Mouse (Mus musculus) forebrain, embryonic 13.5 days (tissue): Measurements from ENCODE around the gene Cpeb1. TPM values are rescaled to one million over a fixed set of nuclear protein-coding genes. Genes with fewer than 3 reads are reported as not detected.
A peak's percentile ranks its signal among the peaks of the same experiment; 100 is the strongest.

ENCODE experiments used
- ATAC-seq: fragments of 200-750 bp; cut with Nextera tagmentation; 2 replicates; pipeline ENCODE4 v1.8.0; 2017
- H3K27ac ChIP-seq: fragments of 300-500 bp; sonication (generic); 2 replicates; pipeline ENCODE4 v1.5.1; 2015; ENCODE audit warnings: inconsistent platforms, mild to moderate bottlenecking, moderate library complexity
- H3K27me3 ChIP-seq: fragments of 300-500 bp; sonication (generic); 2 replicates; pipeline ENCODE4 v1.6.1; 2015; ENCODE audit warnings: mild to moderate bottlenecking, inconsistent platforms
- H3K36me3 ChIP-seq: fragments of 300-500 bp; sonication (generic); 2 replicates; pipeline ENCODE4 v1.6.1; 2015; ENCODE audit warnings: mild to moderate bottlenecking, inconsistent platforms; ENCODE audit not compliant: poor library complexity, severe bottlenecking
- H3K4me1 ChIP-seq: fragments of 300-500 bp; sonication (generic); 2 replicates; pipeline ENCODE4 v1.6.1; 2015; ENCODE audit warnings: inconsistent platforms
- H3K4me2 ChIP-seq: fragments of 300-500 bp; sonication (generic); 2 replicates; pipeline ENCODE4 v1.6.1; 2015; ENCODE audit warnings: inconsistent platforms, mild to moderate bottlenecking, moderate library complexity
- H3K4me3 ChIP-seq: fragments of 300-500 bp; sonication (generic); 2 replicates; pipeline ENCODE4 v1.5.1; 2015; ENCODE audit warnings: mild to moderate bottlenecking, inconsistent platforms
- H3K9ac ChIP-seq: fragments of 300-500 bp; sonication (generic); 2 replicates; pipeline ENCODE4 v1.6.1; 2015; ENCODE audit warnings: mild to moderate bottlenecking, inconsistent platforms
- H3K9me3 ChIP-seq: fragments of 300-500 bp; sonication (generic); replicated peaks from 2 replicates; pipeline ENCODE4 v1.6.1; 2016; ENCODE audit warnings: inconsistent platforms
- WGBS: fragments of 180-500 bp; shearing (Covaris S2); methylation state at CpG from one replicate; pipeline ENCODE4 v1.1.7; 2015; 5-methylcytosine and 5-hydroxymethylcytosine counted together
- polyA plus RNA-seq: library from polyadenylated mRNA; unstranded; fragments of >200 nt; fragmentation: Nextera tagmentation; extraction: Ambion mirVana; gene quantifications from 2 replicates; pipeline ENCODE4 v1.2.1, GENCODE M21; 2015

Cpeb1 gene
- polyA plus RNA-seq, 1 experiment from 2014 or later = 0.87 TPM

DNA sequence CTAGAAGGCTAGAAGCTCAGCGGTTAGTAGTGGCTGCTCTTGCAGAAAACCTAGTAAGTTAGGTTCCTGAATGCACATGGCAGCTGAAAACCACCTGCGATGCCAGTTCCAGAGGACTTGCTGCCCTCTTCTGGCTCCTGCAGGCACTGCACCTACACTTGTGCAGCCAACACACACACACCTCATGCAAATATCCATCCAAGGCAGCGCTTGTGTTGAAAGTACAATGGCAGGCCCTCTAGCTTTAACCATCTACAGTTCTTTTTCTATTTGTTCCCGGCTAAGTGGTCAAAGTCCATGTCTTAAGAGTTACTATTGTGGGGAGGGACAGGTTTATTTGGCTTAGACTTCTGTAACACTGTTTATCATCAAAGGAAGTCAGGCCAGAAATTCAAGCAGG, 115.5 kb downstream of the Cpeb1 start:
- no peak overlapping the region for H3K4me3 ChIP-seq
- H3K36me3 ChIP-seq = peaks cover 81% of the 10 kb centered on the region
- no peak overlapping the region for H3K27ac ChIP-seq
- H3K4me2 ChIP-seq = no peak overlapping the region
- H3K27me3 ChIP-seq = no peaks in the 10 kb centered on the region
- 81% methylated on average over 4 of the region's 4 CpGs for WGBS
- no peaks in the 10 kb centered on the region for H3K9me3 ChIP-seq
- H3K9ac ChIP-seq = no peak overlapping the region
- H3K4me1 ChIP-seq = peaks cover 31% of the 10 kb centered on the region
- no peak for ATAC-seq

DNA sequence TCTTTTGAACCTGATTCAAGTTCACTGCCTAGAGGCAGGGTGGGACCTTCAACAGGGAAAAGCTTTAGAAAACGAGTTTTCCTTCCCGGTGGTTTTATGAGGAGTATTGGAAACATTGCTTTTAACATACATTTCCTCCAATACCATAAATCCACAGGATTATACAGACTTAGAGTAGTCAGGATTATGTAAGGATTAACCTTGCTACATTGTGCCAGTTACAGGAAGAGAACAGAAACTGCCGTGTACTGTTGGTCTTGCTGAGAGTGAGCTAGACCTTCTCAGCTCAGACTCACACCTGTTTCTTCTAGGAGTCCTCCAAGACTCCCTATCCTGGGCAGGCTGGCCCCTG, 116.8 kb downstream of the Cpeb1 start:
- Histone ChIP-seq H3K4me2 (no peak overlapping the region), H3K9ac (no peak overlapping the region), H3K4me1 (peaks cover 23% of the 10 kb centered on the region), H3K4me3 (no peak overlapping the region), H3K27ac (no peak overlapping the region), H3K36me3 (peaks cover 77% of the 10 kb centered on the region), H3K27me3 (no peaks in the 10 kb centered on the region), H3K9me3 (no peaks in the 10 kb centered on the region)
- ATAC-seq = no peak
- WGBS = 75% methylated on average over 3 of the region's 3 CpGs

DNA sequence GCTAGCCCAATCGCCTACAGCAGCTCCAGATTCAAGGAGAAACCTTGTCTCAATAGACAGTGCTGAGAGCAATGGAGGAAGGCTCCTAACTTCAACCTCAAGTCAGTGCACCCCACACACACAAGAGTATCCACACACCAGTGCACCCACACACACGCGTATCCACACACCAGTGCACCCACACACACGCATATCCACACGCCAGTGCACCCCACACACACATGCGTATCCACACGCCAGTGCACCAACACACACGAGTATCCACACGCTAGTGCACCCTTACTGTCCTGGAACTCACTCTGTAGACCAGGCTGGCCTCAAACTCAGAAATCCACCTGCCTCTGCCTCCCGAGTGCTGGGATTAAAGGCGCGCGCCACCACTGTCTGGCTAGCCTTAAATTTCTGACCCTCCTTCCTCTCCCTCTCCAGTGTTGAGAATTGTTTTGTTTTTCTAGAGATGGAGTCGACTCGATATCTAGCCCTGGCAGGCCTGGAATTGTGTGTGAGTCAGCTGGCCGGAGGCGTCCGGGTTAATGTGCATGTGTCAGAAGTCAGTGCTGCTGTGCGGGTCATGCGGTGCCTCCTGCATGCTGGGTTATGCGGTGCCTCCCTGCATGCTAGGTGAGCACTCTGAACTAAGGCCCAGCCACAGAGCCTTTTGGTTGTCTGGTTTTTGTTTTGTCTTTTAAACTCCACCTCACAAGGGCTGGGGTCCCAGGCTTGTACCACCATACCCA, 117.3 kb downstream of the Cpeb1 start:
- H3K4me3 ChIP-seq = no peak overlapping the region
- no peak overlapping the region for H3K27ac ChIP-seq
- H3K4me2 ChIP-seq = no peak overlapping the region
- H3K36me3 ChIP-seq = peaks cover 77% of the 10 kb centered on the region
- 98% methylated on average over 21 of the region's 21 CpGs for WGBS
- ATAC-seq = no peak
- peaks cover 18% of the 10 kb centered on the region for H3K4me1 ChIP-seq
- H3K9me3 ChIP-seq = no peaks in the 10 kb centered on the region
- H3K9ac ChIP-seq = no peak overlapping the region
- no peaks in the 10 kb centered on the region for H3K27me3 ChIP-seq

DNA sequence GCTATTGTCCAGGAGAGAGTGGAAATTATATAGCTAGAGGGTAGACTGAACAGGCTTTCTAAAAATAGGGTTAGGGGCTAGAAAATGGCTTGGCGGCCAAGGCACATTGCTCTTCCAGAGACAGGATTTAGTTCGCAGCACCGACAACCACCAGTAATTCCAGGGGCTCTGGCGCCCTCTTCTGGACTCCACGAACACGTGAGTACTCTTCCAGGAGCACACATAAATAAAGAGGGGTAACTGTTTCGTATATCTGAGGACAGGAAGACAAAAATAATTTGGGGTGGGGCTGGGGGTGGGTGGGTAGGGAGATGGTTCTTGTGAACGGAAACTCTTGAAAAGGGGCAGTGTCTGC, 118.9 kb downstream of the Cpeb1 start:
- Histone ChIP-seq H3K9me3 (no peaks in the 10 kb centered on the region), H3K4me1 (0 out of 2 replicates have a peak, but pooled peaks cover 6% of the 10 kb centered on the region), H3K4me2 (no peak overlapping the region), H3K9ac (no peak overlapping the region), H3K36me3 (peaks cover 69% of the 10 kb centered on the region), H3K4me3 (no peak overlapping the region), H3K27ac (peak overlapping the region; percentile 45; the same call in 1 of the 2 replicates), H3K27me3 (no peaks in the 10 kb centered on the region)
- ATAC-seq = no peak
- WGBS = 32% methylated on average over 8 of the region's 8 CpGs

DNA sequence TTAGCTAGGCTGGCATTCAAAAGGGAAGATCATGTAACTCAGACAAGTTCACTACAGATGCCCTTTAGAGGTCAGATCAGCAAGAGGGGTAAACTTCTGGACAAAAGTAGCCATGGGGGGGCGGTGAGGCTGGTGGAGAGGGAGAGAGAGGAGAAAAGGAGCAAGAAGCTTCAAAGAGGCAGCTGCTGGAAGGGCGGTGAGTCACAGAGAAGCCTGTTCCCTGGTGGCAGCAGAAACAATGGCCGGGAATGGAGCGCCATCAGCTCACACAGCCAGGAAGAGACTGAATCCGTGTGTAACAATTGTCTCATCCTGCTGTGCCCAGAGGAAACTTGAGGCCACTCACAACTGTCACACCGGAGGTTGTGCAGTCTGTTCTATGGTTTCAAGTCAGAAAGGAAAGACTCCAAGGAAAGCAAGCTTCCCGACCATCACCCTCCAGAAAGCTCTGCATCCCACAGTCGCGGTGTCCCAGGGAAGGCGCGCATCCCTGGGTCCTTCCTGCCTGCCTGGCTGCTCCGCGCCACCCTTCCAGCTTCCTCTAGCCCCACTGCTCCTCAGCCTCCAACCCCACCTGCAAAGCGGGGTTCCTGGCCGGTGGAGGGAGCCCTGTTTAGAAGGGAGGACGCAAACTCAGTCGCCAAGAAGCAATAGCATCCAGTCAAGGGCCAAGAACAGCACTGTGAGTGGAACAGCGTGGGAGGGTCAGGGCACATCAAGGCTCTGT, 119.4 kb downstream of the Cpeb1 start:
- WGBS = 46% methylated on average over 17 of the region's 18 CpGs

DNA sequence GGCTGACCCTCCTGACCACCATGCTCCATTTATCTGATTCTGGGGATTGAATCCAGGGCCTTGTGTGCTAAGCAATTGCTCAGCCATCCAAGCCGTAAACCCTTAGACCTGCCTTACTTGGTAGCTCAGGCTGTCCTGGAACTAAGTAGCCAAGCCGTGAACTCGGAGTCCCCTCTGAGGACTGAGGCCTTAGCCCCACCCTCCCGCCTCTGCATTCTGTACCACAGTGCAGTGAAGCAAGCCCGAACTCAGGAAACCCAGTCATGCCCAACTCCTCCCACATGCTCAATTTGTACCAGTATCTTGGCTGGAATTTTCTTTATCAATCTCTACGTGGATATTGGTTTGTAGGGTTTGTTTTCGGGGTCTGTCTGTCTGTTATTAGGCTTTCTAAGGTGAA, 123.4 kb downstream of the Cpeb1 start:
- no peaks in the 10 kb centered on the region for H3K9me3 ChIP-seq
- no peak for ATAC-seq
- H3K27ac ChIP-seq = no peak overlapping the region
- peaks cover 40% of the 10 kb centered on the region for H3K36me3 ChIP-seq
- 0 out of 2 replicates have a peak, but pooled peaks cover 6% of the 10 kb centered on the region for H3K4me1 ChIP-seq
- H3K9ac ChIP-seq = no peak overlapping the region
- 91% methylated on average over 7 of the region's 7 CpGs for WGBS
- H3K27me3 ChIP-seq = no peaks in the 10 kb centered on the region
- no peak overlapping the region for H3K4me3 ChIP-seq
- H3K4me2 ChIP-seq = no peak overlapping the region

More for the DNA sequence above, 119.4 kb downstream of the Cpeb1 start:
- Histone ChIP-seq H3K4me2 (no peak overlapping the region), H3K4me3 (no peak overlapping the region), H3K27ac (peak overlapping the region; percentile 45), H3K4me1 (0 out of 2 replicates have a peak, but pooled peaks cover 6% of the 10 kb centered on the region), H3K27me3 (no peaks in the 10 kb centered on the region), H3K36me3 (peaks cover 64% of the 10 kb centered on the region), H3K9me3 (no peaks in the 10 kb centered on the region), H3K9ac (peak overlapping the region; percentile 17; the same call in 1 of the 2 replicates)
- no peak for ATAC-seq

DNA sequence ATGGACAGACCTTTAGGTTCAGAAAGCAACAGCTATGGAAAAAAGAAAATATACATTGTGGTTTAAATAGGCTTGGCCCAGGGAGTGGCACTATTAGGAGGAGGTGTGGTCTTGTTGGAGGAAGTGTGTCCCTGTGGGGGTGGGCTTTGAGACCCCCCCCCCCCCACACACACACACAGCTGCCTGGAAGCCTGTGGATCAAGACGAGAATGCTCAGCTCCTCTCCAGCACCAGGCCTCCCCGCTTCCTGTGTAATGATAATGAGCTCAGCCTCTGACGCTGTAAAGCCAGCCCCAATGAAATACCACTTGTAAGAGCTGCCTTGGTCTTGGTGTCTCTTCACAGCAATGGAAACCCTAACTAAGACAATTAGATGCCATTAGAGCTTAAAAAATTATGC, 124.5 kb downstream of the Cpeb1 start:
- H3K27ac ChIP-seq = no peak overlapping the region
- H3K27me3 ChIP-seq = no peaks in the 10 kb centered on the region
- no peak for ATAC-seq
- no peak overlapping the region for H3K4me2 ChIP-seq
- peaks cover 32% of the 10 kb centered on the region for H3K36me3 ChIP-seq
- no peaks in the 10 kb centered on the region for H3K9me3 ChIP-seq
- H3K4me3 ChIP-seq = no peak overlapping the region
- WGBS = 19% methylated on average over 3 of the region's 3 CpGs
- H3K9ac ChIP-seq = no peak overlapping the region
- H3K4me1 ChIP-seq = 0 out of 2 replicates have a peak, but pooled peaks cover 1% of the 10 kb centered on the region

DNA sequence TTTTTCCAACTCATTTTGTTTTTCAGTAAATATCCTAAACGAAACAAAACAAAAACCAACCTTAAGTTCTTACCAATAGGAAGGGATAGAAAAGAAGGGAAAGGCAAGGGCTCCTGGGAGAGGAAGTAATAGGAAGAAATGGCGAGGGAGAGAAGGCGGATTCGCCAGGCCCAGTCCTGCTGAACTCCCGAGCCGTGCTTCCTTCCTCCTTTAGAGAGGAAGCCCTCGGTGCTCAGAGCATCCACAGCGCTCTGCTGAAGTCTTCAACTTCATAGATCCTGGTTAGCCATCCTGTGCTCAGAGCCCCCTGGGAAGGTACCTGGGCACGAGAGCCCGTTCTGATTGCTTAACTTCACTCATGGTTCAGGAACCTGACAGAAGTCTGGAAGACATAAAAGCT, 127.6 kb downstream of the Cpeb1 start:
- Histone ChIP-seq H3K9me3 (no peaks in the 10 kb centered on the region), H3K4me2 (no peak overlapping the region), H3K36me3 (peaks cover 22% of the 10 kb centered on the region), H3K9ac (no peak overlapping the region), H3K4me1 (no peaks in the 10 kb centered on the region), H3K4me3 (no peak overlapping the region), H3K27ac (no peak overlapping the region), H3K27me3 (no peaks in the 10 kb centered on the region)
- no peak for ATAC-seq
- WGBS = 89% methylated on average over 10 of the region's 10 CpGs

DNA sequence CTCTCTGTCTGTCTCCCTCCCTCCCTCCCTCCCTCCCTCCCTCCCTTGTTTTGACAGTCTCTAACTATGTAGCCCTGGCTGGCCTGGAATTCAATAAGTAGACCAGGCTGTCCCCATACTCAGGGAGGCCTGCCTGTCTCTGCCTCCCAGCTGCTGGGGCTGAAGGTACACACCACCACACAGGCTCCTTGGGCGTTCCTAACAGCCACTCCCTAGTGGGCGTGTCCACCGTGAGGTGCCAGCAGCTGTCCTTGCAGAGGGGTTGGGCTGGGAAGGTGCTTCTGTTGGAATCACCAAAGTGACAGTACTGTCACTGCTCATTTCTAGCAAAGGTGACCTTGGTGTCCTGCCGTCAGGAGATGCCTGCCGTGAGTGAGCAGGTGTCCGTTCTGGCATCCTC, 128.4 kb downstream of the Cpeb1 start:
- no peaks in the 10 kb centered on the region for H3K9me3 ChIP-seq
- no peak for ATAC-seq
- 82% methylated on average over 6 of the region's 6 CpGs for WGBS

DNA sequence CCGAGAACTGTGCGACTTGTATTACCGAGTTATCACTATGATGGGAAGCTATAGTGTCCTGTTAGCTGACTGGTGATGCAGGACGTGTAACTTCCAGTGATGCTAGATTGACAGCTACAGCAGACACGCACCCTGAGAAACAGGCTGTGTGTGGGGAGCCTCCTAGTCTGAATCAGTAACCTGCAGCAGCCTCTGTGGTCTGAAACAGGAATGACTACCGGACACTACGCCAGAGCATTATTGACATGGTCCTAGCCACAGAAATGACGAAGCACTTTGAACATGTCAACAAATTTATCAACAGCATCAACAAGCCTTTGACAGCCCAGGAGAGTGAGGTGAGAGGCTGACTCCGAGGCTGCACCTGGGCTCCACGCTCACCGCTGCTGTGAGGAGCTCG, 129.2 kb downstream of the Cpeb1 start:
- no peak overlapping the region for H3K4me3 ChIP-seq
- H3K27me3 ChIP-seq = no peaks in the 10 kb centered on the region
- no peak overlapping the region for H3K4me2 ChIP-seq
- WGBS = 91% methylated on average over 12 of the region's 12 CpGs
- no peak for ATAC-seq
- H3K4me1 ChIP-seq = no peaks in the 10 kb centered on the region
- peaks cover 16% of the 10 kb centered on the region for H3K36me3 ChIP-seq
- no peak overlapping the region for H3K9ac ChIP-seq
- H3K27ac ChIP-seq = no peak overlapping the region
- H3K9me3 ChIP-seq = no peaks in the 10 kb centered on the region

More for the DNA sequence above, 128.4 kb downstream of the Cpeb1 start:
- Histone ChIP-seq H3K4me2 (no peak overlapping the region), H3K27ac (no peak overlapping the region), H3K27me3 (no peaks in the 10 kb centered on the region), H3K9ac (no peak overlapping the region), H3K36me3 (peaks cover 16% of the 10 kb centered on the region), H3K4me3 (no peak overlapping the region), H3K4me1 (no peaks in the 10 kb centered on the region)

DNA sequence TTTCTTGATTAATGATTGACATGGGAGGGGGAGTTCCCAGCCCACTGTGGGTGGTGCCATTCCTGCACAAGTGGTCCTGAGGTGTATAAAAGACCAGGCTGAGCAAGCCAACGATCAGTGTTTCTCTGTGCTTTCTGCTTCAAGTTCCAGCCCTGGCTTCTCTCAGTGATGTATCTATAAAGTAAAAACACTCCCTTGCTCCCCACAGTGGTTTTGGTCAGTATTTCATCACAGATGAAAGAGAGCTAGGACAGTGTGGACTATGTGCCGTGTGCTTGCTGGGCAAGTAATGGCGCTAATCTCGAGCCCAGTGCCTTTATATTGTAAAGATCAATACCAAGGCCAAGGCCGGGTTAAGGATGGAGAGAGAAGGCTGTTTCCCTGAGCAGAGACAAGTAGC, 133.5 kb downstream of the Cpeb1 start:
- Histone ChIP-seq H3K9ac (no peak overlapping the region), H3K27me3 (no peaks in the 10 kb centered on the region), H3K4me3 (no peak overlapping the region), H3K36me3 (peaks cover under 1% of the 10 kb centered on the region; the same call in 1 of the 2 replicates), H3K4me2 (no peak overlapping the region), H3K4me1 (no peaks in the 10 kb centered on the region), H3K27ac (no peak overlapping the region), H3K9me3 (no peaks in the 10 kb centered on the region)
- ATAC-seq = no peak
- 78% methylated on average over 5 of the region's 5 CpGs for WGBS

DNA sequence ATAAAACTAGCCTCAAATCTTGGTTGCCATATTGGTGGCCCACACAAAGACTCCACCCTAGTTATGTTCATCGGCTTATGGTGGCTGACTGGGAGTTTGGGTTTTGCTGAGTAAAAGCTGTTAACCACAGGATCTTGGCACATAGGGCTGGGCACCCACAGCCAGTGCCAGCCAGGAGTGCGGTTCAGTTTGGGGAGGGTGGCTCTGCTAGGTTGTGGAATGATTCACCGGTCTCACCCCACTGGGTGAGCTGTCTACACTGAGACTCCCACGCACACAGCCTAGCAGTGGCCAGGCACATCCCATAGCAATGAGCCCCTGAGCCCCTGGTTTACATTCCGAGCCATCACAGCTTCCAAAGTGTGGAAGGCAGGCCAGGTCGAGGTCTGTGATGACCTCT, 135.5 kb downstream of the Cpeb1 start:
- Histone ChIP-seq H3K4me2 (no peak overlapping the region), H3K9ac (no peak overlapping the region), H3K27me3 (no peaks in the 10 kb centered on the region), H3K4me3 (no peak overlapping the region), H3K4me1 (no peaks in the 10 kb centered on the region), H3K36me3 (no peaks in the 10 kb centered on the region), H3K27ac (no peak overlapping the region), H3K9me3 (no peaks in the 10 kb centered on the region)
- 94% methylated on average over 6 of the region's 6 CpGs for WGBS
- no peak for ATAC-seq
